ENCODE assay signal across 9 mouse cellular contexts in the genomic region with DNA sequence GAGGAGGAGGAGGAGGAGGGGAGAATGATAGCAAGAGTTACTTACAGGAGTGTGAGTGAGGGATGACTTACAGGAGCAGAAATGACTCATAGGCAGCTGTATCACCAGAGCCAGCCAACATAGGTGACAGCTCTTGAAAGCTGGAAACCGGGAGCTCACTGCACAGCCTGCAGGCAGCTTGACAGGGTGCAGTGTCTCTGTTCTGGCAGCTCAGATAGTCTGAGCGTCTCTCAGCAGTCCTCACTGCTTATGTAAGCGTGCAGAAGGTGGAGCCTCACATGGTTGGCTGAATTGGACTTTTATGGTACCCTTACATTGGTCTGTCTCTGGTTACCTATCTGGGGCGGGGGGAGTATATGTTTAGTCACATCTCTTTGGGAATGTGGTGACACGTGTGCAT. TPM values are rescaled to one million over a fixed set of nuclear protein-coding genes. Genes with fewer than 3 reads are reported as not detected.
DNase-seq lines count a peak whose midpoint lies in the region; ATAC-seq and TF ChIP-seq lines count a peak whose summit lies in the region.
"Had no signal": no experiment of that assay in that cellular context is flagged by ENCODE, and none has a peak within 500 bp of the region (broad histone marks: within the 10 kb centered on the region; RNA-seq: fewer than 3 reads in every experiment).

No protein-coding gene starts in this region.

- H3K4me1 ChIP-seq in forebrain, postnatal 0 days (ENCODE audit: insufficient read depth), result no peaks in the 10 kb centered on the region
- peaks cover 4% of the 10 kb centered on the region for H3K4me1 ChIP-seq in forebrain, embryonic 10.5 days
- no peaks in the 10 kb centered on the region for H3K4me1 ChIP-seq in midbrain, embryonic 15.5 days
- H3K4me1 ChIP-seq in hindbrain, postnatal 0 days (ENCODE audit: insufficient read depth, low read length), result no peaks in the 10 kb centered on the region
- H3K4me1 ChIP-seq: heart, embryonic 15.5 days had no signal

- peak; percentile 34; the same call in 1 of the 2 replicates for ATAC-seq in forebrain, postnatal 0 days
- no peak for ATAC-seq in midbrain, embryonic 15.5 days (replicated peaks)
- ATAC-seq in hindbrain, postnatal 0 days, result no peak

- no peak overlapping the region for H3K27ac ChIP-seq in forebrain, postnatal 0 days (ENCODE audit: low read depth, low read length)
- no peak overlapping the region for H3K27ac ChIP-seq in forebrain, embryonic 10.5 days
- H3K27ac ChIP-seq in midbrain, embryonic 15.5 days, result no peak overlapping the region
- H3K27ac ChIP-seq in hindbrain, postnatal 0 days, result no peak overlapping the region
- H3K27ac ChIP-seq: heart, embryonic 15.5 days had no signal

- no peak for TF ChIP-seq CTCF in forebrain, postnatal 0 days (IDR thresholded peaks at IDR 0.05; ENCODE audit: low read depth)
- no peak for TF ChIP-seq CTCF in hindbrain, postnatal 0 days (IDR thresholded peaks at IDR 0.05; ENCODE audit: low read depth)

- no peaks in the 10 kb centered on the region for H3K36me3 ChIP-seq in forebrain, postnatal 0 days (ENCODE audit: insufficient read depth)
- peaks cover 17% of the 10 kb centered on the region for H3K36me3 ChIP-seq in forebrain, embryonic 10.5 days (replicated peaks)
- H3K36me3 ChIP-seq in midbrain, embryonic 15.5 days (replicated peaks), result no peaks in the 10 kb centered on the region
- no peaks in the 10 kb centered on the region for H3K36me3 ChIP-seq in hindbrain, postnatal 0 days (ENCODE audit: insufficient read depth, low read length)

- H3K27me3 ChIP-seq in forebrain, postnatal 0 days (ENCODE audit: insufficient read depth, low read length), result no peaks in the 10 kb centered on the region
- no peaks in the 10 kb centered on the region for H3K27me3 ChIP-seq in forebrain, embryonic 10.5 days (ENCODE audit: poor library complexity, severe bottlenecking)
- H3K27me3 ChIP-seq in midbrain, embryonic 15.5 days (replicated peaks), result no peaks in the 10 kb centered on the region
- no peaks in the 10 kb centered on the region for H3K27me3 ChIP-seq in hindbrain, postnatal 0 days (ENCODE audit: insufficient read depth, low read length)
- H3K27me3 ChIP-seq: heart, embryonic 15.5 days had no signal

- H3K4me2 ChIP-seq in forebrain, postnatal 0 days (ENCODE audit: low read depth), result no peak overlapping the region
- H3K4me2 ChIP-seq in midbrain, embryonic 15.5 days, result no peak overlapping the region
- H3K4me2 ChIP-seq in hindbrain, postnatal 0 days (ENCODE audit: low read depth, low read length), result no peak overlapping the region
- H3K4me2 ChIP-seq: heart, embryonic 15.5 days had no signal

- no peak overlapping the region for H3K4me3 ChIP-seq in forebrain, postnatal 0 days (ENCODE audit: low read depth, low read length)
- no peak overlapping the region for H3K4me3 ChIP-seq in forebrain, embryonic 10.5 days
- no peak overlapping the region for H3K4me3 ChIP-seq in midbrain, embryonic 15.5 days
- no peak overlapping the region for H3K4me3 ChIP-seq in hindbrain, postnatal 0 days (ENCODE audit: low read length)
- H3K4me3 ChIP-seq: heart, embryonic 15.5 days had no signal

- no peak overlapping the region for H3K9ac ChIP-seq in forebrain, postnatal 0 days
- H3K9ac ChIP-seq in midbrain, embryonic 15.5 days, result no peak overlapping the region
- no peak overlapping the region for H3K9ac ChIP-seq in hindbrain, postnatal 0 days (replicated peaks; ENCODE audit: low read length)
- H3K9ac ChIP-seq: heart, embryonic 15.5 days had no signal

- no peak for DNase-seq in forebrain, postnatal 0 days
- no peak for DNase-seq in forebrain, embryonic 10.5 days (ENCODE audit: extremely low spot score, low spot score)
- DNase-seq in CD4-positive helper T cell, adult 2 months (ENCODE audit: low read depth, low spot score), result peak; percentile 21
- peak; percentile 26 for DNase-seq in fat pad, adult 2 months (ENCODE audit: extremely low read depth, low read depth, low spot score)
- peak; percentile 27 for DNase-seq in liver
- no peak for DNase-seq in spleen, postnatal 36 days (ENCODE audit: low spot score in 2 of 2)
- DNase-seq in hindbrain, postnatal 0 days (ENCODE audit: low spot score), result no peak

- WGBS in forebrain, postnatal 0 days, result 46% methylated on average over 5 of the region's 5 CpGs
- 52% methylated on average over 5 of the region's 5 CpGs for WGBS in forebrain, embryonic 10.5 days
- 45% methylated on average over 5 of the region's 5 CpGs for WGBS in midbrain, embryonic 15.5 days
- WGBS in hindbrain, postnatal 0 days, result 51% methylated on average over 5 of the region's 5 CpGs

- H3K9me3 ChIP-seq in forebrain, postnatal 0 days (ENCODE audit: low read length), result no peaks in the 10 kb centered on the region
- no peaks in the 10 kb centered on the region for H3K9me3 ChIP-seq in forebrain, embryonic 10.5 days
- no peaks in the 10 kb centered on the region for H3K9me3 ChIP-seq in midbrain, embryonic 15.5 days
- no peaks in the 10 kb centered on the region for H3K9me3 ChIP-seq in hindbrain, postnatal 0 days (ENCODE audit: low read length)
- H3K9me3 ChIP-seq: heart, embryonic 15.5 days had no signal

RNA-seq across cellular contexts. Expression of a gene that starts 6.8 kb away (rescaled TPM):
- total RNA-seq in forebrain, postnatal 0 days (2014; rRNA removed), result 27.2 and 29.5 TPM in 2 replicates
- 6.9 and 11.0 TPM in 2 replicates for polyA plus RNA-seq in forebrain, postnatal 0 days (2015; fragmentation: Nextera tagmentation; extraction: Ambion mirVana)
- polyA plus RNA-seq in forebrain, embryonic 10.5 days (2016; fragmentation: Nextera tagmentation; extraction: Ambion mirVana), result 19.0 and 21.0 TPM in 2 replicates
- 16.0 and 17.8 TPM in 2 replicates for polyA plus RNA-seq in midbrain, embryonic 15.5 days (2015; fragmentation: Nextera tagmentation; extraction: Ambion mirVana)
- 21.3 and 21.4 TPM in 2 replicates for total RNA-seq in hindbrain, postnatal 0 days (2014; rRNA removed)
- polyA plus RNA-seq in hindbrain, postnatal 0 days (2015; fragmentation: Nextera tagmentation; extraction: Ambion mirVana), result 11.6 and 11.8 TPM in 2 replicates

Comparison
In these comparisons a context has a peak if more than half of its experiments do, and no peak if none do; other contexts are left out.
1. DNase-seq: peak in CD4-positive helper T cell, adult 2 months (single experiment), fat pad, adult 2 months (single experiment) and liver (single experiment); none in forebrain, postnatal 0 days (single experiment), forebrain, embryonic 10.5 days (single experiment), spleen, postnatal 36 days (0 of 2) and hindbrain, postnatal 0 days (single experiment).